Mouse (Mus musculus): Measurements from ENCODE around the gene Nhlrc4. TPM values are rescaled to one million over a fixed set of nuclear protein-coding genes. Genes with fewer than 3 reads are reported as not detected.
A peak's percentile ranks its signal among the peaks of the same experiment; 100 is the strongest.

Gene Nhlrc4
- total RNA-seq, 2 experiments from 2014 or later: not detected

DNA sequence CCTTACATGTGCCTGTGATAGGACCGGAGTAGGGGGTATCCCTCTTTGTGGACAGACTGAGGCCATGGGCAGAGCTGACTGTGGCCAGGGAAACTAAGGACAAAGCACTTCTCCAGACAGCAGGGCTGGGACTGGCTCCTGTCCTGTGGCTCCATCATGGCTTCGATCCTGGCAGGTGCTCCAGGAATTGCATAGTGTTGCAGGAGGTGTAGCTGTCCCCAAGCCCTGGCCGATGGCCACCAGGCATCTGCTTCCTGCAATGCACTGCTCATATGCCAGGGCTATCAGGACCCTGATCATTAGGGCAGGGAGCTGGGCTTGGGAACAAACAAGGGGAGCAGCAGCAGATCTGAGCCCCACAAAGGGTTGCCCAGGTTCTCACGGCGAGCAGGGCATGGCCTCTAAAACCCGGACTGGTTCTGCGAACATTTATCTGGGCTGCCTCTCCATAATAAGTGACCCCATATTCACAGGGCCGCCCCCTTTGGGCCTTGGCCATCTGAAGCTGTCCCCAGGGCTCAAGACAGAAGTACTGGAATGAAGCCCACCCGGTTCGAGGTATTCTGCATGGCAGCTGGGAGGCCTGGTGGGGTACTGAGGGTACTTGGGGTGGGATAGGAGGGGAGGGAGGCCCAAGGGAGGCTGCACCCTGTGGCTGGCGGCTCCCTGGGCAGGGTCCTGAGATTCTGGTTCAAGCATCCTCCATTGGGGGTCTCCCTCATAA is 14.2 kb upstream of the Nhlrc4 start:
- DNase-seq: no peak

DNA sequence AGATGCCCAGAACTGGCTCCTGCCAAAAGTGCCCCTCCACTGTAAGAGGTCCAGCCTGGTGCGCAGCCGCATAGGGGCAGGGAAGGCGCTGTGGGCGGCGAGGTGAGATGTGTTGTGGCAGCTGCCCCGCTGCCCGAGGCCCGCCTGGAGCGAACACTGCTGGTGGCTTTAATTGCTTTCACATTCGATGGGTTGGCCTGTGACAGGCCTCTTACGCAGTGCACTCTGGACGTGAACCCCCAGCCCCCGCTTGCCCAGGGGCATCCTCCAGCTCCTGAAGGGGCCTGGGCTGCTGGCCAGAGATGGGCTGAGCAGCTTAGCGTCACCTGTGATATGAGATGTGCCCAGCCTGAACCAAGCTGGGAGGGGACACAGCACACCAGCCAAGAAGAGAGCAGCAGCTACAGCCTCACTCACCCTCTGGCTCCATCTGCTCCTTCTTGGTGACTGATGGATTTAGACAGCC is 12.9 kb upstream of the Nhlrc4 start:
- DNase-seq: no peak

DNA sequence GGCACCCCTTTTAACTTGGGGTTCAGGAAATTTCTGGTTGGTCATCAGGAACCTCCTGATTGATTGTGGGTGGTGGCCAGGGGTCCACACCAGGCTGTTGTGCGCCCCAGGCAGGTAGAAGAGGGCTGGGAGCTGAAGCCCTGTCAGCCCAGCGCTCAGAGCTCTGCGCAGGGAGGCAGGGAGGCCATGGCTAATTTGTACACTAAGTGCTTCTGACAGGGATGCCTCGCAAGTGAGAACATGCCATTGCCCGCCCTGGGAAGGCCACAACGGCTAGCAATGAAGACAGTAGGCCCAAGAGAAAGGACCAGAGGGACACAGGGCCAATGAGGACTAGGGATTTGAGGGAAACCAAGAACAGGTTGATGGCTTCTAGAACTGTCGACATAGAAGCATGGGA is 11.9 kb upstream of the Nhlrc4 start:
- DNase-seq: no peak

DNA sequence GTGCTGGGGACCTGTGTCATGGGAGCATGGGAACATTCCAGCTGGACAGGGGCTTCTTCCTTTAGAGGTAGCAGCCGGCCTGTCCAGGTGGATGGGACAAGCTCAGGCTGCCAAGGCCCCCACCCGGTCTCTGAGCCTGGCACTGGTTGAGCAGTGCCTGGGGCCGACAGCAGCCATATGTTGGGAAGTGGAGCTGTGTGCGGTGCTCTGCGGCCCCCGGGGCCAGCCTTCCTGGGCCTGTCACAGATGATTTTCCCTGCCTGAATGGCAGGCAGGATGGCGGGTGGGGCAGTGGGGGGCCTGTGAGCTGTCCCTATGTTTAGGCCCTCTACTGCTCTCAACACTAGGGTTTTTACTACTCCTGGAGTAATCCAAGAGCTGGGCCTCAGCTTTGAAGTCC is 11.4 kb upstream of the Nhlrc4 start:
- no peak for DNase-seq

DNA sequence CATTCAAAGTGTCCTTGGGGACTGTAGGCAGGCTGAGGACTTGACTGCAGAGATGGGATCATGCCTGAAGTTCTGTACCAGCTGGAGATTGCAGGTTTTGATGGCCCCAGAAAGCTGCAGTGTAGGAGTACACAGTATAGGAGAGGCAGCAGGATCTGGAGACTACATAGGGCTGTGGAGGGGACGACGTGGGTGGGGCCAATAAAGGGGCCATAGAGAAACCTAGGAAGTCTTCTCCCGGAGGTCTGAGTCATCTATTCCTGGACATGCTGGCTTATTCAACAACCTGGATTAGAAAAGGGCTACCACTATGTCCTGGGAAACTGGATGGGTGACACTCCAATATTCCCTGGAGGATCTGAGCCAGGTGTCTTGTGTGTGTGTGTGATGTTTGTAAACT is 11.0 kb upstream of the Nhlrc4 start:
- no peak for DNase-seq

DNA sequence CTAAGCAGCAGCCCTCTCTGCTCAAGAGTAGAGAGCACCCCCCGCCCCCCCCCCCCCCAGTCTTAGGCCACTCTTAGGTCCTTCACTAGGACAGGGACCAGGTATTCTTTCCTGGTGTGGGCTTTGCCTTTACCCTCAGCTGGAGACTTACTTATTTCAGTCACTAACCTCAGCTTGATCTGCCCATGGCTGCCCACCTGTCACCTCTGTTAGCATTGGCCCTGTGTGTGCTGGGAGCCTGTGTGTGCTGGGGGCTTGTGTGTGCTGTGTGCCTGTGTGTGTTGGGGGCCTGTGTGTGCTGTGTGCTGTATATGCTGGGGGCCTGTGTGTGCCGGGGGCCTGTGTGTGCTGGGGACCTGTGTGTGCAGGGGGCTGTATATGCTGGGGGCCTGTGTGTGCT is 9.9 kb upstream of the Nhlrc4 start:
- no peak for DNase-seq

DNA sequence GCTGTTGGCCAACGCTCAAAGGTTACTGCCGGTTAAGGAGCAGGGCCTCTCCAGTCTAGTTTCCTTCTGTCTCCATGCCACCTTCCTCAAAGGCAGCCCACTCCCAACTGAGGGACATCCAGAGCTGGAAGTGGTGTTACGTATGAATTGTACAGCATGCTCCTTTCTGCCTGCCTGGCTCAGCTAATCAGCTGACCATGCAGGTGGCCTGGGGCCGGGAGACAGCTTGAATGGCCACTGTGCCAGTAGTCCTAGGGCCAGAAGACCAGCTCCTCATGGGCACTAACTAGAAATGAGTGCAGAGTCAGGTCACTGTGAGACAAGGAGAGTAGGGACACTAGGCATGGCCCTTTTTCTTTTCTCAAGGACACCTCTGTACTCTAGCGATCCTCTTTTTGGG is 8.4 kb upstream of the Nhlrc4 start:
- no peak for DNase-seq

DNA sequence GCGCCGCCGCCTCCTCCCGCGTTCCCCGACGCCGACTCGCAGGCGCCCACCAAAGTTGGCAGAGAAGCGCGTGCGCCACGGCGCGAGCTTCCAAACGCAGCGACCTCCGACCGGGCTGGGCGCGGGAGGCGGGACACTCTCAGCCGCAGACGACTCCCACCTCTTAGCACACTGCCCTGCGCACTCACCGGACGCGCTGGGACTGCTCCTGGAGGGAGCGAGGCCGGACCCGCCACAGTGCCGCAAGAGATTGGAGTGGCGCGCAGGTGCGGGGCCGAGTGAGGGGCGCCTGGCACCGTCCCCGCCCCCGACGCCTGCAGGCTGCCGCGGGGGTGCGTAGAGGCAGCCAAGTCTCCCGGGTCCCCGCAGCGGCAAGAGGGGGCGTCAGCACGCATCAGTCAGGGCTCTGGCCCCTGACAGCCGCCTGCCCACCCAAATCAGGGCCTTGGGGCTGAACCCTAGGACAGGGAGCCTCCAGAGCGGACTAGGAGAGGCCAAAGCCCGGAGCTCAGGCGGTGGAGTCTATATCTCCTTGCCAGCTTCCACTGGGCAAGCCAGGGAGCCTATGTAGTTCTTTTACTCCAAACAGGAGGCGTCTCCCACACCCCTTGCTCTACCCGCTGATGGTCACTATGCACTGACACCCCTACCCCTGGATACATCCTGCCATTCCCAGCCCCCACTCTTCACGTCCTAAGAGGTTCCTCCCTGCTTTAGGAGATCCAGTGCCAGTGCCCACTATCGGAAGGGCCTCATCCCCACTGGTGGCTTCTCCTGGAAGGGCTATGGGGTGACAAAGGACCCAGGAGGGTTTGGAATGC is 7.3 kb upstream of the Nhlrc4 start, which contains the start of gene A930017K11Rik:
TSS of gene A930017K11Rik (minus strand) at position 763 of the 821 bp plus-strand sequence.
- DNase-seq: peak; percentile 18 to 23

DNA sequence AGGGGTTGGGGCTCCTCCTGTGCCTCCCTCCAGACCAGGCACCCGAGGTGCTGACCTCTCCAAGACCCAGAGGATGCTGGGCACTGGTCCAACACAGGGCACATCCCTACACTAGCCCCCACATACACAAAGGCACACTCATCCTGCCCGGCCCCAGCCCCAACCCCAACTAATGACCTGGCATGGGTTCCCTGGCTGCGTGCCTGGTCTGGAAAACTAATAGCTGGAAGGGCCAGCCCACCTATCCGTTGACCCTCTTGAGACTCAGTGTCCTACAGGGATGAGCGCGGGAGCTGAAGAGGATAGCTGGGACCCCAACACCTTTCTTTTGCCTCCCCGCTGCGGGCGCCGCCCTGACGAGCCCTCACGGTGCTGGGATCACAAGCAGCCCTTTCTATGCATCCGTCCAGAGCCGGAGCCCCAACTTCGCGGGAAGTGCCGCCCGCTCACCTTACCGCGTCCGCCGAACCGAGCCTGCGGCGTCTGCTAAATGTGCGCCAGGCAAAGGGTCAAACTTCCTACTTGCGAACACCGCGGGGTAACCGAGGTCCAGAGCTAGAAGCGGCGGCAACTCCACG is 6.6 kb upstream of the Nhlrc4 start:
- DNase-seq: no peak

DNA sequence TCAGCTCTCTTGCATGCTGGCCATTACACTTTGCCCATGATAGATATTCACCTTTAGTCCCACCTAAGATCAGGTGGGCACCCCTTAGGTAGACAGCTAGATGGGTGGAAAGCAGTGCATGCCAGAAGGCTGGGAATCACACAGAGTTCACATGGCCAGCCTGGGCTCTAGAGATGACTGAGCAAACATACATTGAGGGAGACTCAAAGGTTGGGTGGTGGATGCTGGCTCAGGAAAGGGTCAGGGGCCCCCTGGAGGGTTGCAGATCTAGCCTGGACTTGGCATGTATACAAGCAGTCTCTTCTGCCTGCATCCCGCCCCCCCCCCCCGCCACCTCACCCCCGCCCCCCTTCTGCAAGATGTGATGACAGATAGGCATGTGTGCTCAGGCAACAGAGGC is 5.9 kb upstream of the Nhlrc4 start:
- no peak for DNase-seq

DNA sequence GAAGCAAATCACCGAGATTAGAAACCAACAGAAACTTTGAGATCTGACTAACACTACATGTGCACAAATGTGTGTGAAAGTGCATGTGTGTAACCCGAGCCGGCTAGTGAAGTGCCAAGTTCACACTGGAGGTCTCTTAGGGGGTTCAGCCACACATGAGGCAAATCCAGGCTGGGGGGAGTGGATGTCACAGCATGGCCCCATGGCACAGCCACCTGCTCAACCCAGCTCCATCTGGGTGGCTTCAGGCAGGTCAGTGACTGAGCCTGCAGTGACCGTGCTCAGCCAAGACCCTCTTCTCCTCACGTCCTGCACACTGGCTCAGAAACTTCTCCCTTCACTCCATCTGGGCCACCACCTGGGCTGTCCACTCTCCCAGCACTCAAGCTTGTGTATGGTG is 5.2 kb upstream of the Nhlrc4 start:
- no peak for DNase-seq

DNA sequence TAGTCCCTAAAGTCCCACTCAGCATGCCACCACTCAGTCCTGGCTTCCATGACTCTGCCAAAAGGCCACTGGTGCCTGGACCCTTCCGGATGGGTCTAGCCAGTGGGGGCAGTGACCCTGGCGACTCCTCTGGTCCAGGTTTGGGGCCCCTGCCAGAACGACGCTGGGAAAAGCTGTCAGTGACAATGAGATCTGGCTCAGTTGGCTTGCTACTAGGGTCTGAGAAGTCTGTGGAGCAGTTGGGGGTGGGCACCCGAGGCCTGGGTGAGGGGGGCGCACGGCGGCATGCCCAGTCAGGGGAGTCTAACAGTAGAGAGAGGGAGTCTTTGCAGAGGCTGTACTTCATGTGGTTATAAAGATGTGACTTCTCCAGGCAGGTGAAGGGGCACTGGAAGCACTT is 3.3 kb upstream of the Nhlrc4 start:
- DNase-seq: no peak

DNA sequence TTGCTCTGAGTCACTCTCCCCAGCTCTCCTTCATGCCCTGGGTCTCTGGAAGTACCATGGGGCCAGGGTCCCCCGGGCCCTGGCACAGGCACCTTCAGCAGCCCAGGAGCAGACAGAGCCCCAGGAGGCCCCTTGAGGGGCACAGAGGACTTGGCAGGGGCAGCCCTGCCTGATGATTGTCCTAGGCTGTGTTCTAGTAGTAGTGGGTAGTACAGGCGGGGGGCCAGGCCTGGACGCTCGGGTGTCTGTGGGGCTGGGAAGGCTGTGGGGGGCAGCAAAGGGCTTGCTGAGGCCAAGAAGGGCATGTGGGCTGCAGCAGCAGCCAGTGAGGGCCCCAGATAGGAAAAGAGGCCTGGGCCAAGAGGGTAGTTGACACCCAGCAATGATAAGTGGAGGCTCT is 2.8 kb upstream of the Nhlrc4 start:
- no peak for DNase-seq

DNA sequence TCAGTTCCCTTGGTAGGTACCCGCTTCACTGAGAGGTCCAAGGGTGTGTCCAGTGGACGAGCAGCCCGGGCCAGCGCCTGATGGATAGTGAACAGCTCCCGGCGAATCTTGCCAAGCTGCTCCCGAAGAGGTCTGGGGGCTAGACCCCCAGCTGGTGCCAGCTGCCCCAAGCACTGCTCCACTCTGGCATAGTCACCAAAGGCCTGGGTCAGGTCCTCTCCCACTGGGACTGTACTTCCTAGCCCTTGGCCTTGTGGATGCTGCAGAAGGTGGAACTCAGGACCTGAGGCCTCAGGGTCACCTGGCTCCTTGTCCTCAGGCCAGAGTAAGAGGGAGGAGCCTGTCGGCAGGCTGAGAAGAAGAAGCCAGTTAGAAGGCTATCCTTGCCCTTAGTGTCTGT is 2.1 kb upstream of the Nhlrc4 start:
- no peak for DNase-seq

DNA sequence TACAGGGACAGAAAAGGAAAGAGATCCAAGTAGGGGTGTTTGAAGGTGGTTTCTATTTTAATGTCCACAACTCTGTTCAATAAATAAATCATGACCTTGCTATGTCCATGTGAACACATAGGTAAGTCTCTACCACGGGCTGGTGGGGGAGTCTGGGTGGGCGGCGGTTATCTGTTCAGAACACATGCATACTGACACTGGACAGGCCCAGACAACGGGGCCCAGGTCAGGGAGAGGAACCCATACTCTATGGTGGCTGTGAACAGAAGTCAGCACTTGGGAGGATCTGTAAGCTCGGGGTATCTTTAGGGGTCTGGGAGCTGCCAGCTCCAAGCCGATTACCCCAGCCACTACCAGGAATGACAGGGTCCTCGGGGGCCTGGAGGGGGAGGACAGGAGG is 1.6 kb upstream of the Nhlrc4 start:
- DNase-seq: no peak

DNA sequence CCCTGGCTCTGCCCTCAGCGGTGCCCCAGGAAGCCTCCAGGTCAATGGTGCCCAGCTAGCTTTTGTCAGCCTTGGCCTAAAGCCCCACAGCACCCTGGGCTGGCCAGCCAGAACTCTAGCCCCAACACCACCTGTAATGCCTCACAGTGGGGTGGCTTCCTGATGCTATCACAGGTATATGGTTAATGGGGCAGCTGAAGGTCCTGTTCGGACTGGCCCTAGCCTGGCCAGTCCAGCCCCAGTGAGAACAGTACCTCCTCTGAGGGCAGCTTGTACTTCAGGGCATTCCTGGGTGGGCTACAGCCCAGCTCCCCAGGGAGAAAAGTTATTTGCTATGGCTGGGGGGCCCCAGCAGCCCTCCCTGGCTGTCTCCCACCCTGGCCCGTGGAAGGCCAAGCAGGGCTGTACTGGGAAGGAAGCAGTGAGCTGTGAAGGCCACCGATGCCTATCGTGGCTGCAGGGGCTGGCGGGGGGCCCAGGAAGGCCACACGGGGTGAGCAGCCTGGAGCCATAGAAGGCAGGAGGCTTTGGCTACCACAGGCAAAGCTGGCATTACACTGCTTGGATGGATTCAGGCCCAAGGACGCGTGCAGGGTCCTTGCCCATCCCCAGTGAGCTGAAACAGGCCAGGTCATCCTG is 875 bp upstream of the Nhlrc4 start:
- DNase-seq: peak; percentile 51 to 67

DNA sequence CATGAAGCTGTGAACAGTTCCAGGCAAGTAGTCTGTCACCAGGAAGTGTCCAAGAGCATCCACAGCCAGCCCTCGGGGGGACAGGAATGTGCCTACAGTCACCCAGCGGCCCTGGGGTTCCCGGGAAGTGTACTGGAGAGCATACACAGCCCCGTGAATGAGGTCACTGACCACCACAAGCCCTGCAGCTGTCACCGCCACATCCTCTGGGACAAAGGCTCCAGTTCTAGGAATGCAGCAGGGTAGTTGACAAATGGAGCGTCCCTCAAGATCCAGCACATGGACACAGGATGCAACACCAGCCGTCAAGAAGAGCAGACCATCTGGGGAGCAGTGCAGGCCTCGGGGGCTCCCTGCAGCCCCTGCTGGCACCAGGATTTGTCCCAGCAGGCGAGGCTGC is 992 bp downstream of the Nhlrc4 start:
- no peak for DNase-seq

DNA sequence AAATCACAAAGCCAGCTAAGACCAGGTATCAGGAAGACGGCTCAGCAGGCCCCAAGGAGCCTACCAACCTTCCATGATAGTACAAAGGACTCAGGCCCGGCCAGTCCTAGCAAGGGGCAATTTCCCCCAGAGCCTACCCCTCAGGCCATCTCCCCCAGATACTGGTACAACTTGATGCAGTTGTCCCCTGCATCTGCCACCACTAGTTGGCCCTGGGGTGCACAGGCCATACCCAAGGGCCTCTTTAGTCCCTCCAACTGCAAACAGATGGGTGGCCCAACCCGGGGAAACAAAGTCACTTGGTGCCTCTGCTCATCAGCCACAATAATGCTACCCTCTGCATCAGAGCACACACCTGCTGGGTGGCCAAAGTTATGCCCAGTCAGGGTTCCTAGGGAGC is 1.5 kb downstream of the Nhlrc4 start:
- DNase-seq: no peak

DNA sequence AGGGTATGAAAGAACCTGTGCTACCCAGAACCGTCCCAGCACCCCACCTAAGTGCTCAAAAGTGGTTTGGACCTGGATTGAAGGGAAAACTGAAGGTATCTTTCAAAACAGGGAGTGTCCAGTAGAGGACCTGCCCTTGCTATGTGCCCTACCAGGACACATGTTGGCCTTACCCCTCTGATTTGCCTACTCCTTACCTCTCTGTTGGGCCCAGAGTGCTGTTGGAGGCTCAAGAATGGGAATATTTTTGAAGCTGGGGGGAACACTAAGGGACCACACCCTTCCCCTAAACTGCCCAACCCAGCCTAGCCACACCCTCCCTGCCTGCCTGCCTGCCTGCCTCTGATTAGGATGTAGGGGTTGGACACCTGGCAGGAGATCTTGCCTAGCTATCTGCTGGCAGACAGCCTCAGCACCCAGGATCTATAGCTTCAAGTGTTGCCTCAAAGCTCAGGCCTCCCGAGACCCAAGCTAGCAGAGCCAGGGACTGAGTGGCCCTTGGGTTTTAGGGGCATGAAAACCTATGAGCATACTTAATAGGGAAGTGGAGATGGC is 2.1 kb downstream of the Nhlrc4 start:
- DNase-seq: no peak

DNA sequence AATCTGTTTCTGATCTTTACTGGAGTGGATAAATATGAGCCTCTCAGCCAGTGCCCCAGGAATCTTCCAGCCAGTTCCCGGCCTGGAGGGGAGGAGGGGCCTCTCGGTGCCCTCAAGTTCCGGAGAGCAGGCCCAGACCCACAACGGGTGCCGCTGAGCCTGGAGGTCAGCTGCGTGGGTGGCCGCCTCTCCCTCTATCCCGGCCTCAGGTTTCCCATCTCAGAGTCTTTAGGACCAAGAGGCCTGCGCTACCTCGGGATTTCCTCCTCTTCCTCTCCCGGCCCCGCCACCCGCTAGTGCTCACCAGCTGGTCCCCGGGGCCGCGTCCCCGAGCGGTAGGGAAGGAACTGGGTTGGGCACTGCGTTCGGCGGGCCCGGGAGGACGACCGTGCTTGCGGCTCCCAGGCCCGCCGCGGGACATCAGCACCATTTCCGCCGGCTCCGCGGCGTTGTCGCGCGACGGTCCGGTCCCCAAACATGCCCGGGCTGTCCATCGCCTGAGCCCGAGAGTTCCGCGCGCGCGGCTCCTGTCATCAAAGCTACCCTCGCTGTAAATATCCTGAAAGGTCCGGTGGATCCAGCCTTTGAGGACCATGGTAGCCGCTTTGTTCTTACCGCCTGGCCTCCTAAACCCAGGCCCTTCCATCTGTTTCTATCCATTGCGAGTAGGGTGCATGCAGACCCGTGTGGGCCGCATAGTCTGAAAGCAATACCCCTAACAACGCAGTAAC is 3.1 kb downstream of the Nhlrc4 start:
- peak; percentile 86 to 89 for DNase-seq

DNA sequence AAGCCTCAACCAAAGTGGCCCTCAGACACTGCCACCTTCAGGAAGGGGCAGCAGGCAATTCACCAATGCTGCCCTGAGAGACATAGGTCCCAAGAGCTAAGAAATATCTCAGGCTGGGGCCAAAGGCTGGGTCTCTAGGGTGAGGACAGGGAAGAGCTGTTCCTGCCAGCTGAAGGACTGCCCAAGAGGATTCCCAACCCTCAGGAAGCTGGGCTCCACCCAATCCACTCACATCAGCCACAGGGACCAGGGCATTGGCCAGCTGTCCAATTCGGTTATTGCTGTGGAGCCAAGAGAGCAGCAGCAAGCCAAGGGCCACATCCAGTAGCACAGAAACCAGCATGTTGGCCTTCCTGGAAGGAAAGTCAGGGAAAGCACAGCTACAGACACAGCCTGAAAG is 10.2 kb downstream of the Nhlrc4 start:
- peak in 1 of 2 experiments; percentile 43 for DNase-seq

DNA sequence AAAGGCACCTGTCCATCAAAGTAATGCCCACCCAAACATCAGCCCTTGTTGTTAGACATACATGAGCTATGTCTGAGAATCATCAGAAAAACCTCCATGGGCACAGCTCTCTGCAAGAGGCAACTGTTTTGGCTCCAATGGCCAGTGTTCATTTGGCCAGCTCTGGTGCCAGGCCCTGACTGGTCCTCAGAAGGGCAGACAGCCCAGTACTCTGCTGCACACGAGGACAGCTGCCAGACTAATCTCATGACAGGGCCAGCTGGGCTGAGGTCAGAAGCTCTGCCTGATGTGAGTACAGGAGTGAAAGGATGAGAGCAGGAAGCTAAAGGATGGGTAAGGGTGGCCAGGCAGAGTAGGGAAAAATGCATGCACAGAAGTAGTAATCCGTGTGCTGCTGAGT is 19.4 kb downstream of the Nhlrc4 start:
- peak; percentile 50 to 56 for DNase-seq

Data from adrenal gland, postnatal 36 days (tissue).